Mouse (Mus musculus): Measurements from ENCODE around the gene Akap5. TPM values are rescaled to one million over a fixed set of nuclear protein-coding genes. Genes with fewer than 3 reads are reported as not detected.

Akap5 gene
- polyA plus RNA-seq, 1 experiment from 2014 or later = 2.0 TPM

DNA sequence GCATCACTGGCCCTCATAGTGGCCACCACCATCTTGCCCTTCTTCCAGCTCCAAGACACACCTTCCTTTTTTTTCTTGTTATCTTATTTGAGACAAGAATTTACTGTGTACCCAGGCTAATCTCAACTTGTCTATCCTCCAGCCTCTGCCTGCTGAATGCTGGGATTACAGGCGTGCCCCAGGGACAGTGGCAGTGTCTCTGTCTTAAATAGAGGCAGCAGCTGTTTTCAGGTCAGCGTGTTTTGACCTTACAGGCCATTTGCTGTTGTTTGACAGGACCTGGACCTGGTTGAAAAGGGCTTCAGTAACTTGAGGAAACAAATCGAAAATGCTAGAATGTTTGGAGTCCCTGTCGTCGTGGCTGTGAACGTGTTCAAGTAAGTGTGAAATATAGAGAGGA, 14.1 kb upstream of the Akap5 start:
- Histone ChIP-seq H3K27me3 (no peaks in the 10 kb centered on the region), H3K9me3 (no peaks in the 10 kb centered on the region), H3K9ac (replicated peaks) (no peak overlapping the region), H3K4me1 (replicated peaks) (peaks cover 17% of the 10 kb centered on the region), H3K4me2 (no peak overlapping the region), H3K36me3 (peaks cover 57% of the 10 kb centered on the region), H3K4me3 (replicated peaks) (no peak overlapping the region), H3K27ac (no peak overlapping the region)
- ATAC-seq (ENCODE audit: insufficient number of reproducible peaks, insufficient read depth, low FRiP score, low TSS enrichment, low read depth) = no peak
- WGBS = 76% methylated on average over 6 of the region's 6 CpGs

DNA sequence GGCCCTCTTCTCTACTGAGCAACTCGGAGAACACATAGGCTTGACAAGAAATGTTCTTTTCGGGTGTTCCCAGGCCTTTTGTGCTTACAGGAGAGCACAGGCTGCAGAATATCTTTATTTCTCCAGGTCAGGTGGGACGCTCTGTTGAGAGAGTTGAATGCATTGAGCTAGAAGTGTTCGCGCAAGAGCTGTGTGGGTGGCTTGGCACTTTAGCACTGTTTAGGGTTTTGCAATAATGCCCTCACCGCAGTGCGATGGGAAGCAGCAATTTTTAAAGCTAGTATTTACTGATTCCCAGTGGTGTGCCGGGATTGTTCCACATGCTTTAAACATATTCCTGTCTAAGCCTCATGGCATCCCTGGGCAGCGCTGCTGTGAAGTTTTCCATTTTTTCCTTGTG, 13.5 kb upstream of the Akap5 start:
- Histone ChIP-seq H3K4me1 (replicated peaks) (peaks cover 17% of the 10 kb centered on the region), H3K4me2 (no peak overlapping the region), H3K27ac (no peak overlapping the region), H3K9ac (replicated peaks) (no peak overlapping the region), H3K9me3 (no peaks in the 10 kb centered on the region), H3K27me3 (no peaks in the 10 kb centered on the region), H3K4me3 (replicated peaks) (no peak overlapping the region), H3K36me3 (peaks cover 57% of the 10 kb centered on the region)
- ATAC-seq (ENCODE audit: insufficient number of reproducible peaks, insufficient read depth, low FRiP score, low TSS enrichment, low read depth) = no peak
- WGBS = 94% methylated on average over 9 of the region's 9 CpGs

DNA sequence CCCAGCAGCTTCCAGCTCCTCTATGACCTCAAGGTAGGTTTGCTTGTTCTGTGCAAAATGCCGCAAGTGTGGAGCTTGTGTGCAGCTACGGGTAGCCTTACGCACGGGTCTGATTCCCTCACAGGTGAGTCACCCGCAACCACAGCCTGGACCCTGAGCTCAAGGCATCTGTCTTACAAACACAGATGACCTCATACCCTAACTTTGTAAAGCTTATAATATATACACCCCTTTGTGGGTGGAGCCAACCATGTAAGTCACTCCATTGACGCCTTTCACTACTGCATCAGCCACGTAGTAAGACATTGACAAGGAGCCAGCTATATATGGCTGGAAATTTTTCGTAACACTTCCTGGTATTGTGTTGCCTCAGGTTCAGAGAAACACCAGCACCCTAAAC, 12.7 kb upstream of the Akap5 start:
- Histone ChIP-seq H3K27ac (no peak overlapping the region), H3K4me1 (replicated peaks) (peaks cover 11% of the 10 kb centered on the region), H3K9me3 (no peaks in the 10 kb centered on the region), H3K4me2 (no peak overlapping the region), H3K27me3 (no peaks in the 10 kb centered on the region), H3K4me3 (replicated peaks) (no peak overlapping the region), H3K36me3 (peaks cover 57% of the 10 kb centered on the region), H3K9ac (replicated peaks) (no peak overlapping the region)
- 93% methylated on average over 8 of the region's 8 CpGs for WGBS
- ATAC-seq (ENCODE audit: insufficient number of reproducible peaks, insufficient read depth, low FRiP score, low TSS enrichment, low read depth) = no peak

DNA sequence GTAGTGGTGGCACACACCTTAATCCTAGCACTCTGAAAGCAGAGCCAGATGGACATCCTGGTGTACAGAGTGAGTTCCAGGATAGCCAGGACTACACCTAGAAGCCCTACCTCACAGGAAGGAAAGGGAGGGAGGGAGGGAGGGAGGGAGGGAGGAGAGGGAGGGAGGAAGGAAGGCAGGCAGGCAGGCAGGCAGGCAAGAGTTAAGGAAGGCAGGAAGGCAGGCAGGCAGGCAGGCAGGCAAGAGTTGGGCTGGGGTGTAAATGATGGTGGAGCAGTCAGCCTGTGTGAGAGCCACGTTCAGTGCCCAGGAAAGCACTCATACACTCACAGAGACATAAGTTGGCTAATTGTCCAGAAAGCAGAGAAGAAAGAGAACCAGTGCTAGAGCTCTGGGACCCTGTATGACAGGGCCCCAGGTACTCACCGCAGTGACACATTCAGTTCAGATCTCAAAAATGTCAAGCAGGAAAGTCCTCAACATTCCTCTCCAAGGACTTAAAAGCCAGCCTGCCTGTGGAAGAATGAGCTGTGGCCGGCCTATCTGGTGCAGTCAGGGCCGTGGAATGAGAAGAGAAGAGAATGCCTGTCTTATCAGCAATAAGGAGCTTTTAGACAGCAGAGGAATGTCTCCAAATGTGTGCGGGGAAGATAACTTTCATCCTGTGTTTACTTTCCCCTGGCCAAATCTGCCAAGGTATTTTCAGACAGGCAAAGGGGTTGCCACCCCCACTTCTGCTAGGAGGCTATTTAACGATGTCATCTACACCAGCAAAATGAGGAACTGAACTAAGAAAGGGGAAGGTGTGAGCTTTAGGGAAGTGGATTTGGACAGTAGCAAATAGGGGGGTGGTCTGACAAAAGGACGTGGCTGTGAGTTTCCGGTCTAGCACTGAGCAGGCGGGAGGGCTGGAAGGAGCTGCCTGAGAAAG, 6.1 kb upstream of the Akap5 start:
- 52% methylated on average over 9 of the region's 9 CpGs for WGBS
- peaks cover 56% of the 10 kb centered on the region for H3K36me3 ChIP-seq
- no peaks in the 10 kb centered on the region; the same call in 1 of the 2 replicates for H3K4me1 ChIP-seq (replicated peaks)

DNA sequence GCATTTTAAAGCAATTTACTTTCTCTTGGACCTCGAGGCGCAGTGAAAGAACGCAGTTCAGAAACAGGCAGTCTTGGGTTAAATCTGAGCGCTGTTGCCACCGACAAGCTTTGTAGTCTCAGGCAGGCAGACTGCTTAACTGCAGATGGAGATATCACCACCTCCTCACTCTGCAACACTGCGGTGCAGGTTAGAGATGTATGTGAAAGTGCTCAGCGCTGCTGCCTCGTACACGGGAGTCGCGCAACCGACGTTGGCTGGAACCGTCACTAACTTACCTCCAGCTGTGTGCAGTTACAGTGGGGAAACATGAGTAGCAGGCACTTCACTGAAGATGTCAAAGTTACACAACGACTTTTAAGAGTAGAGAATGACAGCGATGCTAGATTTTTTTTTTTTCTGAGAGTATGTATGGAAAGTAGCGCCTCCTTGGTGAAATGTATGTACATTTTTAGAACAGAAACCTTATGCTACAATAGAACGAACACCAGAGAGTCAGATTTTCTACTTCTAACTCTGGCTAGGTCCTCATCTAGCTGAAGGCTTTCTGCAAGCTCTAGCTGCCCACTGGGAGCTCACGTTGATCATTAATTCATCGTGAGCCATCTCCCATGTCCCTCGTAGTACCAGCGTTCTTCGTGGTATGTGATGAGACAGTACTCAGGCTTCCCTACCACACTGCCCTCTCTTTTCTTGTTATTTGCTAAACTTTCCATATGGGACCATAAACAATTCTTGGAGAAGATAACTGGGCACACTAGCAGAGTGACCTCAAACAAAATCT, 1.9 kb downstream of the Akap5 start:
- WGBS = 90% methylated on average over 23 of the region's 23 CpGs
- no peak for ATAC-seq (ENCODE audit: insufficient number of reproducible peaks, insufficient read depth, low FRiP score, low TSS enrichment, low read depth)

More for the DNA sequence above, 6.1 kb upstream of the Akap5 start:
- Histone ChIP-seq H3K9ac (replicated peaks) (no peak overlapping the region), H3K4me3 (replicated peaks) (no peak overlapping the region), H3K27ac (no peak overlapping the region), H3K4me2 (no peak overlapping the region), H3K9me3 (no peaks in the 10 kb centered on the region), H3K27me3 (no peaks in the 10 kb centered on the region)
- ATAC-seq (ENCODE audit: insufficient number of reproducible peaks, insufficient read depth, low FRiP score, low TSS enrichment, low read depth) = no peak

DNA sequence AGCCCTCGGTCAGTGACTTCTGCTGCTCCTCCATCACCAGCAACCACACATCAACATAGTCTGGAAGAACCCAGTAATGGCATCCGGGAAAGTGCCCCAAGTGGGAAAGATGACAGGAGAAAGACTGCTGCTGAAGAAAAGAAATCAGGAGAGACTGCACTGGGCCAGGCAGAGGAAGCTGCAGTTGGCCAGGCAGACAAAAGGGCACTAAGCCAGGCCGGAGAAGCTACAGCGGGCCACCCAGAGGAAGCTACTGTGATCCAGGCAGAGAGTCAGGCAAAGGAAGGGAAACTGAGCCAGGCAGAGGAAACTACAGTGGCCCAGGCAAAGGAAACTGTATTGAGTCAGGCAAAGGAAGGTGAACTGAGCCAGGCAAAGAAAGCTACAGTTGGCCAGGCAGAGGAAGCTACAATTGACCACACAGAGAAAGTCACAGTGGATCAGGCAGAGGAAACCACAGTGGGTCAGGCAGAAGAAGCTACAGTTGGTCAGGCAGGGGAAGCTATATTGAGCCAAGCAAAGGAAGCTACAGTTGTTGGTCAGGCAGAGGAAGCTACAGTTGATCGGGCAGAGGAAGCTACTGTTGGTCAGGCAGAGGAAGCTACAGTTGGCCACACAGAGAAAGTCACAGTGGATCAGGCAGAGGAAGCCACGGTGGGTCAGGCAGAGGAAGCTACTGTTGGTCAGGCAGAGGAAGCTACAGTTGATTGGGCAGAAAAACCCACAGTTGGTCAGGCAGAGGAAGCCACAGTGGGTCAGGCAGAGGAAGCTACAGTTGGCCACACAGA, 4.1 kb downstream of the Akap5 start:
- no peak for ATAC-seq (ENCODE audit: insufficient number of reproducible peaks, insufficient read depth, low FRiP score, low TSS enrichment, low read depth)
- Histone ChIP-seq H3K9ac (replicated peaks) (no peak overlapping the region), H3K4me1 (replicated peaks) (peaks cover 9% of the 10 kb centered on the region; the same call in 1 of the 2 replicates), H3K27ac (no peak overlapping the region), H3K4me3 (replicated peaks) (no peak overlapping the region), H3K9me3 (no peaks in the 10 kb centered on the region), H3K27me3 (peaks cover 11% of the 10 kb centered on the region; the same call in 1 of the 2 replicates), H3K4me2 (no peak overlapping the region), H3K36me3 (no peaks in the 10 kb centered on the region)
- 89% methylated on average over 6 of the region's 6 CpGs for WGBS

More for the DNA sequence above, 1.9 kb downstream of the Akap5 start:
- H3K9ac ChIP-seq (replicated peaks) = no peak overlapping the region
- peaks cover 9% of the 10 kb centered on the region; the same call in 1 of the 2 replicates for H3K4me1 ChIP-seq (replicated peaks)
- peaks cover 11% of the 10 kb centered on the region; the same call in 1 of the 2 replicates for H3K27me3 ChIP-seq
- no peaks in the 10 kb centered on the region for H3K36me3 ChIP-seq
- H3K4me2 ChIP-seq = no peak overlapping the region
- no peaks in the 10 kb centered on the region for H3K9me3 ChIP-seq
- H3K4me3 ChIP-seq (replicated peaks) = no peak overlapping the region
- H3K27ac ChIP-seq = no peak overlapping the region

DNA sequence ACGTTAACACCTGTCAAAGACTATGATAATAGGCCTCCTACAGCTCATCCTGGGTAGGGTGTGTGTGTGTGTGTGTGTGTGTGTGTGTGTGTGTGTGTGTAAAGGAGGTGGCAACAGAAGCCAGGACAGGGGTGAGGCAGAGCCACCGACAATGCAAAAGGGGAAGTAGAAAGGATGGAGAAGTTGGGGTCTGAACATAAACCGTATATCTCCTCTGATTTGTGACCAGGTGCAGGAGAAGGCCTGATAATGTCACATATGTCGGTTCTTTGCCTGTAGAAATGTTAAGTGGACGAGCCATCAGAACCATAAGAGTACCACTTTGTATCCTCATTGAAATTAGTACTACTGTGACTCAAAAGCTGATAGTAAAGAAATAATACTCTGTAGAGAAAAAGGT, 9.0 kb downstream of the Akap5 start:
- Histone ChIP-seq H3K9me3 (no peaks in the 10 kb centered on the region), H3K4me1 (replicated peaks) (no peaks in the 10 kb centered on the region), H3K27me3 (no peaks in the 10 kb centered on the region), H3K27ac (no peak overlapping the region), H3K36me3 (no peaks in the 10 kb centered on the region), H3K4me2 (no peak overlapping the region), H3K4me3 (replicated peaks) (no peak overlapping the region), H3K9ac (replicated peaks) (no peak overlapping the region)
- WGBS = 90% methylated on average over 5 of the region's 5 CpGs
- ATAC-seq (ENCODE audit: insufficient number of reproducible peaks, insufficient read depth, low FRiP score, low TSS enrichment, low read depth) = no peak

DNA sequence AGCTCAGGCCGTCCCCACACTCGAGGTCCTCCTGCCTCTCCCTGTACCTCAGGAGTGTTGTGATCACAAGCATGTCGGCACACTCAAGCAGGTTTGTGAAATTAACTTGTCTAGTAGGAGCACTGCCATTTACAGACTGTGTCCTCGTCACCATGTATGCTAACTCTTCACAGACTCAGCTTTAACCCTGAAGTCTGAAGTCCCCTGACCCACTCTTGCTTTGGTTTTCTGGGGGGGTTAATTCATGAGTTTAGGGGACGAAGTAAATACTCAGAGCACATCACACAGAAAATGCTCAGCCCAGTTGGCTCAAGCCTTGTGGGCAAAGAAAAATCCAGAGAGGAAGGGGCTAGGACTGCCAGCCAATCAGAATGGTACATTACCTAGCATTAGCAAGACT, 10.9 kb downstream of the Akap5 start:
- Histone ChIP-seq H3K4me3 (replicated peaks) (no peak overlapping the region), H3K27me3 (no peaks in the 10 kb centered on the region), H3K4me1 (replicated peaks) (no peaks in the 10 kb centered on the region), H3K9me3 (no peaks in the 10 kb centered on the region), H3K27ac (no peak overlapping the region), H3K9ac (replicated peaks) (no peak overlapping the region), H3K4me2 (no peak overlapping the region), H3K36me3 (no peaks in the 10 kb centered on the region)
- 85% methylated on average over 5 of the region's 5 CpGs for WGBS
- ATAC-seq (ENCODE audit: insufficient number of reproducible peaks, insufficient read depth, low FRiP score, low TSS enrichment, low read depth) = no peak

DNA sequence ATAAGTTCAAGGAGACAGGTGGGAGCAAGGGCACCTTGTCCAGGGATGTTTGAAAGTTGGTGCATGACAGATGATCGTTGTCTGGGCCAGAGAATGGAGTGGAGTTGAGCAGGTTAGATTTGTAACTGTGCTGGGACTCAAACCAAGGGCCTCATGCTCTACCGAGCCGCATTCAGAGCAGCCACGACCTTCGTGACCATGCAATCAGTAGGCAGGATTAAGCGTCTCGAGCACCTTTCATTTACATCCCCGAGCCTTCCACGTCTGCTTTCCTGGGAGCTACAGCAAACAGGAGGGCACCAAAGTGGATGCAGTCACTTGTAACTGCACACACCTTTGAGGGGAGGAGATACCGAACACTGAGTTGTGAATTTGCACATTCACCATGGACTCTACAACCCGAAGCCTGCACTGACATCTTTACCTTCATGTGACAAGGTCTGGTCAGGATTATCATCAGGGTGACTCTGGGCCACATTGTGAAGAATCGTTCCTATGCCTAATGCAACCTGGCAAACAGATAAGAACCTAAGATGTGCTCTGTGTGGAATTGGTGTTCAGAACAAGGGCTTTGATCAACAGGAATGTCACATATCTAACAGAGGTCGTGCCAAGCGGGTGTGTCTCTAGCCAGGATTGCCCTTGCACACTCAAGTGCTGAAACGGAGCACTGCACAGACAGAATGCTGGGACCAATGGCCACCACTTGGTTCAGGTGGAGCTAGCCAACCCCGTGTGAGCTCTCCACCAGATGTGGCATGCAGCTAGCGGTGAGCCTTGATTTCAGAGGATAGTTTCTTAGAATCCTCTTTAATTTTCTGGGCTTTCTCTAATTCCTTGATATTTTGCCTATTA, 11.6 kb downstream of the Akap5 start:
- H3K4me2 ChIP-seq = no peak overlapping the region
- H3K36me3 ChIP-seq = no peaks in the 10 kb centered on the region
- H3K9ac ChIP-seq (replicated peaks) = no peak overlapping the region
- no peak overlapping the region for H3K4me3 ChIP-seq (replicated peaks)
- no peaks in the 10 kb centered on the region for H3K9me3 ChIP-seq
- no peak overlapping the region for H3K27ac ChIP-seq
- H3K4me1 ChIP-seq (replicated peaks) = no peaks in the 10 kb centered on the region
- ATAC-seq (ENCODE audit: insufficient number of reproducible peaks, insufficient read depth, low FRiP score, low TSS enrichment, low read depth) = no peak
- 80% methylated on average over 17 of the region's 17 CpGs for WGBS
- H3K27me3 ChIP-seq = no peaks in the 10 kb centered on the region

DNA sequence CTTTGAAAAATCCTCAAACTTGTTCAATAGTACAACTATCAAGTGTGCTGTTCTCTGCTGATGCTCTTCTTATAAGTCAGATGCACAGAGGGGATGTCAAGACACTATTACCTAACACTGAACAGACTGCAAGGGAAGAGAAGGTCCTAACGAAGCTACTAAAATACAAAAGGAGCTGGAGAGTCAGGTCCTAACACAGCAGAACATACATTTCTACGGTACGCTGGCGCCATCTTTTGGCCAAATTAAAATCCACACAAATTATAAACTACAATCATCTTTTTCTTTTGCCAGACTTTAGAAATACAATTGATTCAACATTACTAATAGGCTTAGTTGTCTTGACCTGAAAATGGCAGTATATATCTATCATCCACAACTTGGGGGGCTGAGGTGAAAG, 16.4 kb downstream of the Akap5 start:
- no peaks in the 10 kb centered on the region for H3K4me1 ChIP-seq (replicated peaks)
- H3K36me3 ChIP-seq = peaks cover 9% of the 10 kb centered on the region; the same call in 1 of the 2 replicates
- no peak overlapping the region for H3K4me2 ChIP-seq
- no peak overlapping the region for H3K27ac ChIP-seq
- ATAC-seq (ENCODE audit: insufficient number of reproducible peaks, insufficient read depth, low FRiP score, low TSS enrichment, low read depth) = no peak
- 9% methylated on average over 4 of the region's 4 CpGs for WGBS
- H3K9me3 ChIP-seq = no peaks in the 10 kb centered on the region
- no peak overlapping the region for H3K4me3 ChIP-seq (replicated peaks)
- H3K9ac ChIP-seq (replicated peaks) = no peak overlapping the region
- no peaks in the 10 kb centered on the region for H3K27me3 ChIP-seq

All from limb, embryonic 12.5 days (tissue).